Mouse (Mus musculus) stomach, postnatal 0 days (tissue): ENCODE results near the gene Il31ra. TPM values are rescaled to one million over a fixed set of nuclear protein-coding genes. Genes with fewer than 3 reads are reported as not detected.

Source experiments
- ATAC-seq: fragments of 200-750 bp; cut with Nextera tagmentation; 2 replicates; pipeline ENCODE4 v1.8.0; 2017; ENCODE audit not compliant: low FRiP score, low TSS enrichment
- DNase-seq: peaks from one replicate; pipeline ENCODE4 v3.0.0-alpha.2; 2016; ENCODE audit warnings: low spot score
- H3K27ac ChIP-seq: fragments of 300-500 bp; sonication (generic); replicated peaks from 2 replicates; pipeline ENCODE4 v1.5.1; 2014; ENCODE audit warnings: mild to moderate bottlenecking, control low read depth
- H3K27me3 ChIP-seq: fragments of 300-500 bp; sonication (generic); 2 replicates; pipeline ENCODE4 v1.6.1; 2014; ENCODE audit warnings: low read length; ENCODE audit not compliant: control insufficient read depth, insufficient read depth
- H3K36me3 ChIP-seq: fragments of 300-500 bp; sonication (generic); 2 replicates; pipeline ENCODE4 v1.6.1; 2014; ENCODE audit warnings: low read length, mixed read lengths; ENCODE audit not compliant: control insufficient read depth, insufficient read depth
- H3K4me1 ChIP-seq: fragments of 300-500 bp; sonication (generic); replicated peaks from 2 replicates; pipeline ENCODE4 v1.6.1; 2014; ENCODE audit warnings: antibody characterized with exemption; ENCODE audit not compliant: control insufficient read depth, insufficient read depth
- H3K4me2 ChIP-seq: fragments of 300-500 bp; sonication (generic); replicated peaks from 2 replicates; pipeline ENCODE4 v1.6.1; 2014; ENCODE audit warnings: low read depth, mild to moderate bottlenecking, control low read depth, moderate library complexity
- H3K4me3 ChIP-seq: fragments of 300-500 bp; sonication (generic); 2 replicates; pipeline ENCODE4 v1.5.1; 2014; ENCODE audit warnings: low read depth, low read length, control low read depth
- H3K9ac ChIP-seq: fragments of 300-500 bp; sonication (generic); 2 replicates; pipeline ENCODE4 v1.6.1; 2014; ENCODE audit warnings: mild to moderate bottlenecking, low read length, control low read depth, mixed read lengths
- H3K9me3 ChIP-seq: fragments of 300-500 bp; sonication (generic); 2 replicates; pipeline ENCODE4 v1.6.1; 2016; ENCODE audit warnings: low read length; ENCODE audit not compliant: control insufficient read depth
- CTCF ChIP-seq: IDR thresholded peaks from 2 replicates; pipeline ENCODE4 v1.5.1; 2016; ENCODE audit warnings: antibody characterized with exemption, low read depth, mild to moderate bottlenecking, moderate library complexity
- EP300 ChIP-seq: optimal IDR thresholded peaks from 2 replicates; pipeline ENCODE3; 2016; ENCODE audit warnings: antibody characterized with exemption
- WGBS: fragments of 180-500 bp; shearing (Covaris S2); extraction: QIAGEN DNeasy Blood & Tissue Kit; methylation state at CpG from one replicate; pipeline ENCODE4 v1.1.7; 2014; 5-methylcytosine and 5-hydroxymethylcytosine counted together
- polyA plus RNA-seq: library from polyadenylated mRNA; unstranded; fragments of >200 nt; fragmentation: Nextera tagmentation; extraction: Ambion mirVana; gene quantifications from 2 replicates; pipeline ENCODE4 v1.2.1, GENCODE M21; 2015

The Il31ra gene
- polyA plus RNA-seq, 1 experiment from 2014 or later: 0.16 TPM

- DNase-seq (no peak), ATAC-seq (no peak)
- no peak overlapping the region for H3K4me3 ChIP-seq
- no peak overlapping the region for H3K4me2 ChIP-seq
- TF ChIP-seq EP300: no peak
- no peak for TF ChIP-seq CTCF
- no peaks in the 10 kb centered on the region for H3K27me3 ChIP-seq
- no peaks in the 10 kb centered on the region for H3K9me3 ChIP-seq
- no peaks in the 10 kb centered on the region for H3K36me3 ChIP-seq
- H3K4me1 ChIP-seq: no peaks in the 10 kb centered on the region
- no peak overlapping the region for H3K9ac ChIP-seq
- WGBS: 67% methylated on average over 3 of the region's 3 CpGs
- H3K27ac ChIP-seq: no peak overlapping the region
Measured at GRCm38 (mm10) chr13:112624622-112625021, 30.5 kb upstream of the Il31ra start.

GRCm38 (mm10) chr13:112623656-112624055 lies 29.5 kb upstream of the Il31ra start:
- no peak for ATAC-seq
- Histone ChIP-seq H3K9me3 (no peaks in the 10 kb centered on the region), H3K4me1 (no peaks in the 10 kb centered on the region), H3K9ac (no peak overlapping the region), H3K4me2 (no peak overlapping the region), H3K27ac (no peak overlapping the region), H3K36me3 (no peaks in the 10 kb centered on the region), H3K4me3 (no peak overlapping the region), H3K27me3 (no peaks in the 10 kb centered on the region)
- no peak for DNase-seq
- TF ChIP-seq CTCF: no peak
- TF ChIP-seq EP300: no peak
- WGBS: 49% methylated on average over 7 of the region's 7 CpGs

- H3K4me1 ChIP-seq: no peaks in the 10 kb centered on the region
- no peak overlapping the region for H3K9ac ChIP-seq
- DNase-seq: no peak
- no peak for ATAC-seq
- H3K4me3 ChIP-seq: no peak overlapping the region
- H3K36me3 ChIP-seq: no peaks in the 10 kb centered on the region
- no peaks in the 10 kb centered on the region for H3K9me3 ChIP-seq
- H3K4me2 ChIP-seq: no peak overlapping the region
- H3K27ac ChIP-seq: no peak overlapping the region
- no peaks in the 10 kb centered on the region for H3K27me3 ChIP-seq
- TF ChIP-seq EP300: no peak
- TF ChIP-seq CTCF: peak; percentile 57
- WGBS: 47% methylated on average over 3 of the region's 3 CpGs
Measured at GRCm38 (mm10) chr13:112621592-112621991, 27.4 kb upstream of the Il31ra start.

- Histone ChIP-seq H3K27me3 (no peaks in the 10 kb centered on the region), H3K4me2 (no peak overlapping the region), H3K4me3 (no peak overlapping the region), H3K4me1 (no peaks in the 10 kb centered on the region), H3K36me3 (no peaks in the 10 kb centered on the region), H3K27ac (no peak overlapping the region), H3K9ac (no peak overlapping the region), H3K9me3 (no peaks in the 10 kb centered on the region)
- no peak for TF ChIP-seq CTCF
- no peak for TF ChIP-seq EP300
- 84% methylated on average over 3 of the region's 3 CpGs for WGBS
- ATAC-seq (no peak), DNase-seq (no peak)
Measured at GRCm38 (mm10) chr13:112608606-112609005, 14.4 kb upstream of the Il31ra start.

GRCm38 (mm10) chr13:112604411-112604810 lies 10.3 kb upstream of the Il31ra start:
- Histone ChIP-seq H3K9me3 (no peaks in the 10 kb centered on the region), H3K27me3 (no peaks in the 10 kb centered on the region), H3K27ac (no peak overlapping the region), H3K4me1 (no peaks in the 10 kb centered on the region), H3K4me2 (no peak overlapping the region), H3K36me3 (no peaks in the 10 kb centered on the region), H3K9ac (no peak overlapping the region), H3K4me3 (no peak overlapping the region)
- no peak for TF ChIP-seq CTCF
- TF ChIP-seq EP300: no peak
- no peak for DNase-seq
- WGBS: 50% methylated on average over 4 of the region's 4 CpGs
- no peak for ATAC-seq

- no peaks in the 10 kb centered on the region for H3K9me3 ChIP-seq
- no peak for ATAC-seq
- no peak overlapping the region for H3K9ac ChIP-seq
- H3K4me2 ChIP-seq: no peak overlapping the region
- TF ChIP-seq CTCF (no peak), EP300 (no peak)
- H3K36me3 ChIP-seq: no peaks in the 10 kb centered on the region
- no peak overlapping the region for H3K27ac ChIP-seq
- no peak for DNase-seq
- no peak overlapping the region for H3K4me3 ChIP-seq
- WGBS: 87% methylated on average over 1 of the region's 1 CpGs
- no peaks in the 10 kb centered on the region for H3K27me3 ChIP-seq
- H3K4me1 ChIP-seq: no peaks in the 10 kb centered on the region
Measured at GRCm38 (mm10) chr13:112603839-112604238, 9.7 kb upstream of the Il31ra start.
